Mouse (Mus musculus) heart, adult 2 months (tissue): ENCODE measurements around the gene Olfr506. TPM values are rescaled to one million over a fixed set of nuclear protein-coding genes. Genes with fewer than 3 reads are reported as not detected.
"Not testable (repeated sequence)": the region's sequence is repeated elsewhere in the genome, so short reads cannot be mapped to it uniquely, and the experiment has no call there.

Source experiments
- DNase-seq, 2 experiments: peaks; one replicate each; pipeline ENCODE4 v3.0.0; 2021
- H3K27ac ChIP-seq: fragments of 200-600 bp; 2 replicates; pipeline ENCODE4 v1.8.1; 2022
- H3K27me3 ChIP-seq: fragments of 200-500 bp; 2 replicates; pipeline ENCODE4 v1.6.1; 2012; ENCODE audit warnings: mild to moderate bottlenecking, low read length, inconsistent platforms, mixed read lengths; ENCODE audit not compliant: control insufficient read depth, insufficient read depth
- H3K36me3 ChIP-seq: fragments of 200-500 bp; 2 replicates; pipeline ENCODE4 v1.6.1; 2012; ENCODE audit warnings: low read length, inconsistent platforms; ENCODE audit not compliant: control insufficient read depth, insufficient read depth
- H3K4me1 ChIP-seq: fragments of 200-500 bp; 2 replicates; pipeline ENCODE4 v1.6.1; 2011; ENCODE audit warnings: low read length; ENCODE audit not compliant: control insufficient read depth, insufficient read depth
- H3K4me3 ChIP-seq: fragments of 200-600 bp; 2 replicates; pipeline ENCODE4 v1.8.1; 2022
- H3K79me2 ChIP-seq: fragments of 200-500 bp; replicated peaks from 2 replicates; pipeline ENCODE4 v1.6.1; 2012; ENCODE audit warnings: mild to moderate bottlenecking, inconsistent platforms, low read length, moderate library complexity, mixed read lengths; ENCODE audit not compliant: control insufficient read depth, insufficient read depth
- H3K9ac ChIP-seq: fragments of 200-500 bp; 2 replicates; pipeline ENCODE4 v1.6.1; 2012; ENCODE audit warnings: low read depth, mild to moderate bottlenecking, control low read depth, inconsistent platforms, low read length, mixed read lengths
- CTCF ChIP-seq: fragments of 200-600 bp; IDR thresholded peaks from 2 replicates; pipeline ENCODE4 v1.8.1; 2022; ENCODE audit warnings: antibody characterized with exemption, mild to moderate bottlenecking, moderate library complexity
- EP300 ChIP-seq: fragments of 200-500 bp; IDR thresholded peaks from 2 replicates; pipeline ENCODE4 v1.6.1; 2011; ENCODE audit warnings: low read depth, low read length, control low read depth; ENCODE audit not compliant: insufficient read depth
- POLR2A ChIP-seq: fragments of 200-500 bp; IDR thresholded peaks from 2 replicates; pipeline ENCODE4 v1.6.1; 2011; ENCODE audit warnings: mild to moderate bottlenecking, low read depth, low read length, control low read depth; ENCODE audit not compliant: insufficient read depth
- WGBS: fragments of 180-500 bp; shearing (Covaris S2); methylation state at CpG from one replicate; pipeline ENCODE4 v1.1.7; 2018; 5-methylcytosine and 5-hydroxymethylcytosine counted together
- intact Hi-C: fragments of 180-260 bp; cut with DNase I; formaldehyde crosslinking; loops from one replicate; pipeline ENCODE4 v1.15.1; 2025
- long read RNA-seq: library from polyadenylated mRNA; stranded (forward); transcript quantifications from one replicate; pipeline ENCODE4 v2.0.0, GENCODE M21; 2021
- polyA plus RNA-seq: library from polyadenylated mRNA; depleted of rRNA; stranded (reverse); fragments of >200 nt; gene quantifications from 2 replicates; pipeline ENCODE4 v1.2.3, GENCODE M21; 2012; rRNA removed
- total RNA-seq, 2 experiments: library from RNA; stranded (reverse); gene quantifications; 2 replicates each; pipeline ENCODE4 v1.2.3; 2021

The Olfr506 gene
- not detected for total RNA-seq
- polyA plus RNA-seq: not detected in 2 replicates
- long read RNA-seq: 0 reads

- H3K79me2 ChIP-seq: no peaks in the 10 kb centered on the region
- H3K4me1 ChIP-seq: no peaks in the 10 kb centered on the region
These were observed at the start of gene Olfr506 for GRCm38 (mm10) chr7:108610487-108610886. Gene Olfr506 (plus strand): TSS chr7:108610787.

GRCm38 (mm10) chr7:108565693-108566092, 44.9 kb upstream of the Olfr506 start, which contains the start of gene Olfr504:
Gene Olfr504 (minus strand): TSS chr7:108565793.
- Histone ChIP-seq H3K36me3 (no peaks in the 10 kb centered on the region), H3K4me3 (no peak within 1 kb of the TSS), H3K79me2 (no peaks in the 10 kb centered on the region), H3K9ac (no peak within 1 kb of the TSS), H3K27ac (no peak within 1 kb of the TSS), H3K4me1 (no peaks in the 10 kb centered on the region), H3K27me3 (no peaks in the 10 kb centered on the region)
- whole genome bisulfite sequencing: 72% methylated on average over 1 of the region's 1 CpGs
- intact Hi-C loops: no loop called here
- DNase-seq: no peak
- no peak for TF ChIP-seq CTCF
- no peak for TF ChIP-seq EP300
- no peak for TF ChIP-seq POLR2A

More at GRCm38 (mm10) chr7:108610487-108610886, at the start of gene Olfr506:
- Histone ChIP-seq H3K9ac (no peak within 1 kb of the TSS), H3K27me3 (no peaks in the 10 kb centered on the region), H3K4me3 (no peak within 1 kb of the TSS), H3K36me3 (no peaks in the 10 kb centered on the region), H3K27ac (no peak within 1 kb of the TSS)
- DNase-seq: no peak
- intact Hi-C loops: no loop called here
- TF ChIP-seq EP300: no peak
- no peak for TF ChIP-seq POLR2A
- TF ChIP-seq CTCF: no peak

- intact Hi-C loops: no loop called here
- Histone ChIP-seq H3K36me3 (no peaks in the 10 kb centered on the region), H3K27ac (no peak overlapping the region), H3K79me2 (no peaks in the 10 kb centered on the region), H3K27me3 (no peaks in the 10 kb centered on the region), H3K4me3 (no peak overlapping the region), H3K9ac (no peak overlapping the region), H3K4me1 (no peaks in the 10 kb centered on the region)
- TF ChIP-seq POLR2A: no peak
- no peak for TF ChIP-seq CTCF
- no peak for TF ChIP-seq EP300
- WGBS: 75% methylated on average over 1 of the region's 1 CpGs
- no peak for DNase-seq
These were observed 20.8 kb upstream of the Olfr506 start for GRCm38 (mm10) chr7:108589797-108590196.

GRCm38 (mm10) chr7:108601916-108602315, 8.7 kb upstream of the Olfr506 start:
- H3K9ac ChIP-seq, DNase-seq, H3K36me3 ChIP-seq, H3K27ac ChIP-seq, H3K4me3 ChIP-seq, H3K4me1 ChIP-seq, intact Hi-C loops, H3K27me3 ChIP-seq, H3K79me2 ChIP-seq: not testable (repeated sequence)
- whole genome bisulfite sequencing: 57% methylated on average over 3 of the region's 3 CpGs

- intact Hi-C loops: no loop called here
- H3K27me3 ChIP-seq: no peaks in the 10 kb centered on the region
- no peaks in the 10 kb centered on the region for H3K36me3 ChIP-seq
- DNase-seq: no peak
- no peak overlapping the region for H3K4me3 ChIP-seq
- TF ChIP-seq POLR2A: no peak
- no peak for TF ChIP-seq CTCF
- no peak for TF ChIP-seq EP300
- H3K27ac ChIP-seq: no peak overlapping the region
- 65% methylated on average over 2 of the region's 2 CpGs for WGBS
- H3K79me2 ChIP-seq: no peaks in the 10 kb centered on the region
- no peak overlapping the region for H3K9ac ChIP-seq
- H3K4me1 ChIP-seq: no peaks in the 10 kb centered on the region
These were observed 3.5 kb downstream of the Olfr506 start for GRCm38 (mm10) chr7:108614110-108614509.

- intact Hi-C loops, H3K27ac ChIP-seq, DNase-seq, H3K79me2 ChIP-seq, H3K36me3 ChIP-seq, H3K9ac ChIP-seq, H3K4me1 ChIP-seq, H3K27me3 ChIP-seq, H3K4me3 ChIP-seq: not testable (repeated sequence)
- 57% methylated on average over 3 of the region's 3 CpGs for WGBS
These were observed 6.2 kb downstream of the Olfr506 start for GRCm38 (mm10) chr7:108616781-108617180.

GRCm38 (mm10) chr7:108621514-108621913, 10.9 kb downstream of the Olfr506 start, which contains the start of gene Olfr507:
Gene Olfr507 (plus strand): TSS chr7:108621814.
- Histone ChIP-seq H3K4me3 (no peak within 1 kb of the TSS), H3K36me3 (no peaks in the 10 kb centered on the region), H3K9ac (no peak within 1 kb of the TSS), H3K27me3 (no peaks in the 10 kb centered on the region), H3K79me2 (no peaks in the 10 kb centered on the region), H3K4me1 (no peaks in the 10 kb centered on the region), H3K27ac (no peak within 1 kb of the TSS)
- 61% methylated on average over 2 of the region's 2 CpGs for WGBS
- DNase-seq: no peak
- TF ChIP-seq CTCF (no peak), POLR2A (no peak), EP300 (no peak)
- intact Hi-C loops: no loop called here
